Mouse (Mus musculus): ENCODE results near the gene Angel1. TPM values are rescaled to one million over a fixed set of nuclear protein-coding genes. Genes with fewer than 3 reads are reported as not detected.

The Angel1 gene
- polyA plus RNA-seq, 1 experiment from 2014 or later = 0.80 TPM

- peaks cover 11% of the 10 kb centered on the region for H3K4me1 ChIP-seq (ENCODE audit: insufficient read depth)
- WGBS (ENCODE audit: insufficient replicate concordance) = 31% methylated on average over 7 of the region's 7 CpGs
- DNase-seq (no peak), ATAC-seq (peak; percentile 8; the same call in 1 of the 2 replicates)
- no peak overlapping the region for H3K4me2 ChIP-seq (ENCODE audit: low read depth, low read length)
- peaks cover 22% of the 10 kb centered on the region for H3K27me3 ChIP-seq (ENCODE audit: insufficient read depth, low read length)
- no peak overlapping the region for H3K27ac ChIP-seq (ENCODE audit: low read depth)
- H3K36me3 ChIP-seq (replicated peaks; ENCODE audit: insufficient read depth, low read length) = no peaks in the 10 kb centered on the region
- H3K9ac ChIP-seq (replicated peaks) = no peak overlapping the region
- H3K4me3 ChIP-seq (ENCODE audit: low read depth, low read length) = no peak overlapping the region
- TF ChIP-seq CTCF (IDR thresholded peaks at IDR 0.05; ENCODE audit: low read depth) (no peak), EP300 (IDR thresholded peaks at IDR 0.05; ENCODE audit: low read depth) (no peak)
- no peaks in the 10 kb centered on the region for H3K9me3 ChIP-seq (ENCODE audit: low read length)
Measured at GRCm38 (mm10) chr12:86683698-86684097, 42.6 kb downstream of the Angel1 start.

GRCm38 (mm10) chr12:86682178-86682577, 44.1 kb downstream of the Angel1 start:
- Histone ChIP-seq H3K9ac (replicated peaks) (no peak overlapping the region), H3K27ac (ENCODE audit: low read depth) (no peak overlapping the region), H3K27me3 (ENCODE audit: insufficient read depth, low read length) (peaks cover 26% of the 10 kb centered on the region), H3K36me3 (replicated peaks; ENCODE audit: insufficient read depth, low read length) (no peaks in the 10 kb centered on the region), H3K4me2 (ENCODE audit: low read depth, low read length) (no peak overlapping the region), H3K4me1 (ENCODE audit: insufficient read depth) (peaks cover 11% of the 10 kb centered on the region), H3K4me3 (ENCODE audit: low read depth, low read length) (no peak overlapping the region), H3K9me3 (ENCODE audit: low read length) (no peaks in the 10 kb centered on the region)
- 70% methylated on average over 8 of the region's 8 CpGs for WGBS (ENCODE audit: insufficient replicate concordance)
- no peak for TF ChIP-seq CTCF (IDR thresholded peaks at IDR 0.05; ENCODE audit: low read depth)
- TF ChIP-seq EP300 (IDR thresholded peaks at IDR 0.05; ENCODE audit: low read depth) = no peak
- DNase-seq (no peak), ATAC-seq (no peak)

- Histone ChIP-seq H3K4me2 (ENCODE audit: low read depth, low read length) (no peak overlapping the region), H3K36me3 (replicated peaks; ENCODE audit: insufficient read depth, low read length) (no peaks in the 10 kb centered on the region), H3K4me3 (ENCODE audit: low read depth, low read length) (no peak overlapping the region), H3K9me3 (ENCODE audit: low read length) (no peaks in the 10 kb centered on the region), H3K27ac (ENCODE audit: low read depth) (no peak overlapping the region), H3K9ac (replicated peaks) (no peak overlapping the region), H3K27me3 (ENCODE audit: insufficient read depth, low read length) (peaks cover 26% of the 10 kb centered on the region), H3K4me1 (ENCODE audit: insufficient read depth) (peaks cover 11% of the 10 kb centered on the region)
- no peak for ATAC-seq
- 70% methylated on average over 9 of the region's 9 CpGs for WGBS (ENCODE audit: insufficient replicate concordance)
- DNase-seq = no peak
- TF ChIP-seq EP300 (IDR thresholded peaks at IDR 0.05; ENCODE audit: low read depth) (no peak), CTCF (IDR thresholded peaks at IDR 0.05; ENCODE audit: low read depth) (no peak)
Measured at GRCm38 (mm10) chr12:86681626-86682025, 44.6 kb downstream of the Angel1 start.

GRCm38 (mm10) chr12:86680591-86681193, 45.6 kb downstream of the Angel1 start:
- Histone ChIP-seq H3K36me3 (replicated peaks; ENCODE audit: insufficient read depth, low read length) (no peaks in the 10 kb centered on the region), H3K9me3 (ENCODE audit: low read length) (no peaks in the 10 kb centered on the region), H3K27ac (ENCODE audit: low read depth) (no peak overlapping the region), H3K4me1 (ENCODE audit: insufficient read depth) (peaks cover 11% of the 10 kb centered on the region), H3K4me3 (ENCODE audit: low read depth, low read length) (peak overlapping the region; percentile 65; the same call in 1 of the 2 replicates), H3K9ac (replicated peaks) (no peak overlapping the region), H3K27me3 (ENCODE audit: insufficient read depth, low read length) (peaks cover 26% of the 10 kb centered on the region), H3K4me2 (ENCODE audit: low read depth, low read length) (peak overlapping the region; percentile 16; the same call in 1 of the 2 replicates)
- ATAC-seq (no peak), DNase-seq (no peak)
- TF ChIP-seq EP300 (IDR thresholded peaks at IDR 0.05; ENCODE audit: low read depth) = no peak
- TF ChIP-seq CTCF (IDR thresholded peaks at IDR 0.05; ENCODE audit: low read depth) = no peak
- WGBS (ENCODE audit: insufficient replicate concordance) = 32% methylated on average over 11 of the region's 11 CpGs

GRCm38 (mm10) chr12:86679991-86680491, 46.2 kb downstream of the Angel1 start:
- Histone ChIP-seq H3K9ac (replicated peaks) (no peak overlapping the region), H3K9me3 (ENCODE audit: low read length) (no peaks in the 10 kb centered on the region), H3K36me3 (replicated peaks; ENCODE audit: insufficient read depth, low read length) (no peaks in the 10 kb centered on the region), H3K27me3 (ENCODE audit: insufficient read depth, low read length) (peaks cover 26% of the 10 kb centered on the region), H3K4me2 (ENCODE audit: low read depth, low read length) (peak overlapping the region; percentile 93), H3K4me1 (ENCODE audit: insufficient read depth) (peaks cover 11% of the 10 kb centered on the region), H3K27ac (ENCODE audit: low read depth) (no peak overlapping the region; the same call in 1 of the 2 replicates), H3K4me3 (ENCODE audit: low read depth, low read length) (peak overlapping the region; percentile 65)
- ATAC-seq (no peak), DNase-seq (no peak)
- TF ChIP-seq CTCF (IDR thresholded peaks at IDR 0.05; ENCODE audit: low read depth) = no peak
- WGBS (ENCODE audit: insufficient replicate concordance) = 25% methylated on average over 12 of the region's 12 CpGs

GRCm38 (mm10) chr12:86679546-86679930, 46.7 kb downstream of the Angel1 start:
- H3K9ac ChIP-seq (replicated peaks) = no peak overlapping the region; the same call in 1 of the 2 replicates
- peak overlapping the region; percentile 65 for H3K4me3 ChIP-seq (ENCODE audit: low read depth, low read length)
- TF ChIP-seq EP300 (IDR thresholded peaks at IDR 0.05; ENCODE audit: low read depth) (no peak), CTCF (IDR thresholded peaks at IDR 0.05; ENCODE audit: low read depth) (no peak)
- DNase-seq (no peak), ATAC-seq (no peak)
- peak overlapping the region; percentile 93 for H3K4me2 ChIP-seq (ENCODE audit: low read depth, low read length)
- no peaks in the 10 kb centered on the region for H3K36me3 ChIP-seq (replicated peaks; ENCODE audit: insufficient read depth, low read length)
- WGBS (ENCODE audit: insufficient replicate concordance) = 4% methylated on average over 9 of the region's 9 CpGs
- no peak overlapping the region for H3K27ac ChIP-seq (ENCODE audit: low read depth)
- peaks cover 11% of the 10 kb centered on the region for H3K4me1 ChIP-seq (ENCODE audit: insufficient read depth)
- H3K9me3 ChIP-seq (ENCODE audit: low read length) = no peaks in the 10 kb centered on the region
- H3K27me3 ChIP-seq (ENCODE audit: insufficient read depth, low read length) = peaks cover 26% of the 10 kb centered on the region
